Mouse (Mus musculus): Measurements from ENCODE around the gene Mgmt.

The Mgmt gene

GRCm38 (mm10) chr7:137065408-137065807, 171.0 kb downstream of the Mgmt start:
- DNase-seq = no peak

GRCm38 (mm10) chr7:137066211-137066610, 171.8 kb downstream of the Mgmt start:
- no peak for DNase-seq

- no peak for DNase-seq
Measured at GRCm38 (mm10) chr7:137066997-137067396, 172.6 kb downstream of the Mgmt start.

- no peak for DNase-seq
Measured at GRCm38 (mm10) chr7:137067758-137068157, 173.3 kb downstream of the Mgmt start.

- DNase-seq = no peak
Measured at GRCm38 (mm10) chr7:137068796-137069195, 174.4 kb downstream of the Mgmt start.

- DNase-seq = no peak
Measured at GRCm38 (mm10) chr7:137069768-137070167, 175.4 kb downstream of the Mgmt start.

- no peak for DNase-seq
Measured at GRCm38 (mm10) chr7:137071346-137071745, 176.9 kb downstream of the Mgmt start.

GRCm38 (mm10) chr7:137073878-137074277, 179.5 kb downstream of the Mgmt start:
- DNase-seq = no peak

- DNase-seq = no peak
Measured at GRCm38 (mm10) chr7:137074324-137074723, 179.9 kb downstream of the Mgmt start.

GRCm38 (mm10) chr7:137075301-137075700, 180.9 kb downstream of the Mgmt start:
- no peak for DNase-seq

- DNase-seq = no peak
Measured at GRCm38 (mm10) chr7:137080171-137080570, 185.8 kb downstream of the Mgmt start.

- DNase-seq = no peak
Measured at GRCm38 (mm10) chr7:137082171-137082570, 187.8 kb downstream of the Mgmt start.

GRCm38 (mm10) chr7:137084651-137085050, 190.2 kb downstream of the Mgmt start:
- DNase-seq = peak; percentile 57

GRCm38 (mm10) chr7:137085969-137086606, 191.7 kb downstream of the Mgmt start:
- DNase-seq = peak; percentile 84

- DNase-seq = no peak
Measured at GRCm38 (mm10) chr7:137087136-137087535, 192.7 kb downstream of the Mgmt start.

- DNase-seq = no peak
Measured at GRCm38 (mm10) chr7:137088141-137088540, 193.7 kb downstream of the Mgmt start.

GRCm38 (mm10) chr7:137094551-137094950, 200.1 kb downstream of the Mgmt start:
- DNase-seq = no peak

GRCm38 (mm10) chr7:137095702-137096101, 201.3 kb downstream of the Mgmt start:
- DNase-seq = no peak

- DNase-seq = no peak
Measured at GRCm38 (mm10) chr7:137099766-137100165, 205.4 kb downstream of the Mgmt start.

GRCm38 (mm10) chr7:137102606-137103195, 208.3 kb downstream of the Mgmt start:
- no peak for DNase-seq

GRCm38 (mm10) chr7:137112101-137112500, 217.7 kb downstream of the Mgmt start:
- no peak for DNase-seq

- DNase-seq = no peak
Measured at GRCm38 (mm10) chr7:137116246-137116645, 221.8 kb downstream of the Mgmt start.

- no peak for DNase-seq
Measured at GRCm38 (mm10) chr7:137121243-137121858, 226.9 kb downstream of the Mgmt start.

GRCm38 (mm10) chr7:137128726-137129125, 234.3 kb downstream of the Mgmt start:
- no peak for DNase-seq
